Mouse (Mus musculus) stomach, postnatal 0 days (tissue): ENCODE data around the gene Fam57b. TPM values are rescaled to one million over a fixed set of nuclear protein-coding genes. Genes with fewer than 3 reads are reported as not detected.
A peak's percentile ranks its signal among the peaks of the same experiment; 100 is the strongest.

Source experiments
- ATAC-seq: fragments of 200-750 bp; cut with Nextera tagmentation; 2 replicates; pipeline ENCODE4 v1.8.0; 2017; ENCODE audit not compliant: low FRiP score, low TSS enrichment
- DNase-seq: peaks from one replicate; pipeline ENCODE4 v3.0.0-alpha.2; 2016; ENCODE audit warnings: low spot score
- H3K27ac ChIP-seq: fragments of 300-500 bp; sonication (generic); replicated peaks from 2 replicates; pipeline ENCODE4 v1.5.1; 2014; ENCODE audit warnings: mild to moderate bottlenecking, control low read depth
- H3K27me3 ChIP-seq: fragments of 300-500 bp; sonication (generic); 2 replicates; pipeline ENCODE4 v1.6.1; 2014; ENCODE audit warnings: low read length; ENCODE audit not compliant: control insufficient read depth, insufficient read depth
- H3K36me3 ChIP-seq: fragments of 300-500 bp; sonication (generic); 2 replicates; pipeline ENCODE4 v1.6.1; 2014; ENCODE audit warnings: low read length, mixed read lengths; ENCODE audit not compliant: control insufficient read depth, insufficient read depth
- H3K4me1 ChIP-seq: fragments of 300-500 bp; sonication (generic); replicated peaks from 2 replicates; pipeline ENCODE4 v1.6.1; 2014; ENCODE audit warnings: antibody characterized with exemption; ENCODE audit not compliant: control insufficient read depth, insufficient read depth
- H3K4me2 ChIP-seq: fragments of 300-500 bp; sonication (generic); replicated peaks from 2 replicates; pipeline ENCODE4 v1.6.1; 2014; ENCODE audit warnings: low read depth, mild to moderate bottlenecking, control low read depth, moderate library complexity
- H3K4me3 ChIP-seq: fragments of 300-500 bp; sonication (generic); 2 replicates; pipeline ENCODE4 v1.5.1; 2014; ENCODE audit warnings: low read depth, low read length, control low read depth
- H3K9ac ChIP-seq: fragments of 300-500 bp; sonication (generic); 2 replicates; pipeline ENCODE4 v1.6.1; 2014; ENCODE audit warnings: mild to moderate bottlenecking, low read length, control low read depth, mixed read lengths
- H3K9me3 ChIP-seq: fragments of 300-500 bp; sonication (generic); 2 replicates; pipeline ENCODE4 v1.6.1; 2016; ENCODE audit warnings: low read length; ENCODE audit not compliant: control insufficient read depth
- CTCF ChIP-seq: IDR thresholded peaks from 2 replicates; pipeline ENCODE4 v1.5.1; 2016; ENCODE audit warnings: antibody characterized with exemption, low read depth, mild to moderate bottlenecking, moderate library complexity
- EP300 ChIP-seq: optimal IDR thresholded peaks from 2 replicates; pipeline ENCODE3; 2016; ENCODE audit warnings: antibody characterized with exemption
- WGBS: fragments of 180-500 bp; shearing (Covaris S2); extraction: QIAGEN DNeasy Blood & Tissue Kit; methylation state at CpG from one replicate; pipeline ENCODE4 v1.1.7; 2014; 5-methylcytosine and 5-hydroxymethylcytosine counted together
- polyA plus RNA-seq: library from polyadenylated mRNA; unstranded; fragments of >200 nt; fragmentation: Nextera tagmentation; extraction: Ambion mirVana; gene quantifications from 2 replicates; pipeline ENCODE4 v1.2.1, GENCODE M21; 2015

The Fam57b gene
- polyA plus RNA-seq, 1 experiment from 2014 or later, result 0.57 TPM

DNA sequence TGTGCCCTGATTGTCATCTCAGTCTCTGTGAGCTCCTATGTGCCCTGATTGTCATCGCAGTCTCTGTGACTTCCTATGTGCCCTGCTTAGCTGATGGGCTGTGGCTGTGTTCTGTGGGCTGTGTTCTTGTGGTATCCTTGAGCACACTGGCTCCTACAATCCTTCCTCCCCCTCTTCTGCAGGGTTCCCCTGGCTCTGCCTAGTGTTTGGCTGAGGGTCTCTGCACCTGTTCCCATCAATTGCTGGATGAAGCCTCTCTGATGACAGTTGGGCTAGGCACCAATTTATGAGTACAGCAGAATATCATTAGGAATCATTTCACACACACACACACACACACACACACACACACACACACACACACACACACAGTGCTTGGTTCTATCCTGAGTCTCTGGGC, 35.8 kb downstream of the Fam57b start:
- TF ChIP-seq EP300 (no peak), CTCF (no peak)
- Histone ChIP-seq H3K4me3 (no peak overlapping the region), H3K9me3 (no peaks in the 10 kb centered on the region), H3K9ac (no peak overlapping the region), H3K4me2 (no peak overlapping the region), H3K36me3 (no peaks in the 10 kb centered on the region), H3K27ac (no peak overlapping the region), H3K27me3 (no peaks in the 10 kb centered on the region), H3K4me1 (no peaks in the 10 kb centered on the region)
- 94% methylated on average over 1 of the region's 1 CpGs for WGBS
- ATAC-seq, result no peak
- DNase-seq, result no peak

DNA sequence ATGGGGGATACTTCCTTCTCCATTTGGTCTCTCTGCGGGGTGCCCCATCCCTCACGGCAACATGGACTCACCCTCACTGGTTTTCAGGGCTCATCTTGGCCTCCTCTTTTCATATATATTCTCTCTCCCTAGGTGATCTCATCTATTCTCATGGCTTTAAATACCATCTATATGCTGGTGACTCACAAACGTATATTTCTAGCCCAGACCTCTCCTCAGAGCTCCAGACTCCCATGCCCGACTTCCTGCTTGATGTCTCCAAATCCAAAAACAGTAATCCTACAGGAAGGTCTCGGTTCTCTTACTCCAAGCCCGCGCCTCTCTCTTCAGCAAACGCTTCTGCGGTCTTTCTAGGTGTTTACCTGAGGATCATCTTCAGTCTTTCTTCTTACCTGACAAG, 45.8 kb downstream of the Fam57b start:
- no peak overlapping the region for H3K9ac ChIP-seq
- peaks cover under 1% of the 10 kb centered on the region; the same call in 1 of the 2 replicates for H3K27me3 ChIP-seq
- H3K36me3 ChIP-seq, result no peaks in the 10 kb centered on the region
- DNase-seq, result no peak
- H3K4me2 ChIP-seq, result no peak overlapping the region
- H3K27ac ChIP-seq, result no peak overlapping the region
- no peak overlapping the region for H3K4me3 ChIP-seq
- TF ChIP-seq CTCF (no peak), EP300 (no peak)
- H3K9me3 ChIP-seq, result no peaks in the 10 kb centered on the region
- no peaks in the 10 kb centered on the region for H3K4me1 ChIP-seq
- WGBS, result 76% methylated on average over 9 of the region's 9 CpGs
- no peak for ATAC-seq

GRCm38 (mm10) chr7:126845516-126845915, 48.0 kb downstream of the Fam57b start:
- no peak for DNase-seq
- TF ChIP-seq EP300, result no peak
- no peak for TF ChIP-seq CTCF
- peaks cover 4% of the 10 kb centered on the region; the same call in 1 of the 2 replicates for H3K27me3 ChIP-seq
- H3K36me3 ChIP-seq, result no peaks in the 10 kb centered on the region
- H3K9ac ChIP-seq, result no peak overlapping the region
- H3K9me3 ChIP-seq, result no peaks in the 10 kb centered on the region
- no peak overlapping the region for H3K27ac ChIP-seq
- no peak overlapping the region for H3K4me2 ChIP-seq
- WGBS, result 96% methylated on average over 2 of the region's 2 CpGs
- ATAC-seq, result no peak
- H3K4me1 ChIP-seq, result no peaks in the 10 kb centered on the region
- no peak overlapping the region for H3K4me3 ChIP-seq

GRCm38 (mm10) chr7:126847116-126847420, 49.6 kb downstream of the Fam57b start, which contains the start of gene Doc2a:
Doc2a (plus strand) TSS chr7:126847416.
- Histone ChIP-seq H3K36me3 (no peaks in the 10 kb centered on the region), H3K4me1 (no peaks in the 10 kb centered on the region), H3K9ac (peak within 1 kb of the TSS; percentile 47), H3K4me2 (peak within 1 kb of the TSS; percentile 91), H3K27me3 (peaks cover 4% of the 10 kb centered on the region; the same call in 1 of the 2 replicates), H3K9me3 (no peaks in the 10 kb centered on the region), H3K4me3 (peak within 1 kb of the TSS; percentile 50), H3K27ac (no peak within 1 kb of the TSS)
- TF ChIP-seq EP300, result no peak
- no peak for TF ChIP-seq CTCF
- 37% methylated on average over 4 of the region's 4 CpGs for WGBS
- ATAC-seq, result no peak
- no peak for DNase-seq

DNA sequence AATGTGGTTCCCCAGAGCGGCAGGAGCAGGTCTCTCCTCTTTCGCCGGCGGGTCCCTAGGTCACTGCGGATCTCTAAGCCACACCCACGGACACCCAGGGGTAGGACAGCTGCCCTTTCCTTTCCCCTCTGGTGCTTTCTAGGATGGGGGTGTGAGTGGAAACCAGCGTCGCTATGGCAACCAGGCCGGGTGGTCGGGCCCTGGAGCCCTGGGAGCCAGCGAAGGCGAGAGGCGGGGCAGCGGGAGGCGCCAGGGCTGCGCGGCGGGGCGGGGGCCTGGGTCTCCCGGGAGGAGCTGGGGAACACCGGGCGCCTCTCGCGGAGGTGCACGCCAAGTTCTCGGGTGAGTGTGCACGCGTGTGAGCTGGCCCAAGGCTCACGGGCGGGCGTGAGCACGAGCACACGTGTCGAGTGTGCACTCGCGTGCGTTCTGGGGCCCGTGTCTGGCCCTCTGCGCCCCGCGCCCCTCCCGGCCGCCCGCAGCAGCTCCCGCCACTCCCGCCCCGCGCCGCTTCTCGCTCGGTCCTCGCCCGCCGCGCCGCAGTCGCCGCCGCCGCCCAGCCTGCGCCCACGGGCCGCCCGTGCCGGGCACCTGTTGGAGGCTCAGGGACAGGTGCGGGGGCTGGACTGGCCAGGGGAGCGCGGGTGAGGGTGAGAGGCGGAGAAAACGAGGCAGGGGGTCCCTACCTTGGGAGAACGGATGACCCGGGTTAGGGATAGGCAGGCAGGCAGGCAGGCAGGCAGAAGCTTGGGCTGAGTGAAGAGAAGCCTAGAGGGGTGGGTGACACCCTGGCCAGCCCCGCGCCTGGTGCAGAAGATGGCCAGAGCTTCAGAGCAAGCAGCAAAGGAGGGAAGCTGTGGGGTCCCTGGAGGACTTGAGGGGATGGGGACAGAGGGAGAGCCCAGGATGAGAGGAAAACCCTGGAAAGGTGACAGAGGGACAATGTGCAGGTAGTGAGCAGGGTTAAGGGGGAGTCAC, 50.2 kb downstream of the Fam57b start:
- no peaks in the 10 kb centered on the region; the same call in 1 of the 2 replicates for H3K36me3 ChIP-seq
- H3K4me2 ChIP-seq, result peak overlapping the region; percentile 91
- WGBS, result 3% methylated on average over 55 of the region's 74 CpGs
- no peaks in the 10 kb centered on the region for H3K4me1 ChIP-seq
- peak overlapping the region; percentile 50 for H3K4me3 ChIP-seq
- DNase-seq (no peak), ATAC-seq (no peak; the same call in 1 of the 2 replicates)
- no peak for TF ChIP-seq CTCF
- TF ChIP-seq EP300, result no peak
- H3K27ac ChIP-seq, result no peak overlapping the region
- peak overlapping the region; percentile 47 for H3K9ac ChIP-seq
- H3K9me3 ChIP-seq, result no peaks in the 10 kb centered on the region
- peaks cover 4% of the 10 kb centered on the region; the same call in 1 of the 2 replicates for H3K27me3 ChIP-seq

- H3K4me3 ChIP-seq, result no peak overlapping the region
- no peak for TF ChIP-seq EP300
- TF ChIP-seq CTCF, result no peak
- H3K9ac ChIP-seq, result no peak overlapping the region
- no peaks in the 10 kb centered on the region for H3K9me3 ChIP-seq
- DNase-seq (no peak), ATAC-seq (no peak)
- peaks cover 8% of the 10 kb centered on the region for H3K36me3 ChIP-seq
- H3K4me1 ChIP-seq, result no peaks in the 10 kb centered on the region
- no peak overlapping the region for H3K27ac ChIP-seq
- 38% methylated on average over 10 of the region's 10 CpGs for WGBS
- no peak overlapping the region for H3K4me2 ChIP-seq
- H3K27me3 ChIP-seq, result peaks cover 4% of the 10 kb centered on the region; the same call in 1 of the 2 replicates
Observed at GRCm38 (mm10) chr7:126848794-126849193, 51.3 kb downstream of the Fam57b start.
